Mouse (Mus musculus): ENCODE data around the gene Emid1.

Gene Emid1

DNA sequence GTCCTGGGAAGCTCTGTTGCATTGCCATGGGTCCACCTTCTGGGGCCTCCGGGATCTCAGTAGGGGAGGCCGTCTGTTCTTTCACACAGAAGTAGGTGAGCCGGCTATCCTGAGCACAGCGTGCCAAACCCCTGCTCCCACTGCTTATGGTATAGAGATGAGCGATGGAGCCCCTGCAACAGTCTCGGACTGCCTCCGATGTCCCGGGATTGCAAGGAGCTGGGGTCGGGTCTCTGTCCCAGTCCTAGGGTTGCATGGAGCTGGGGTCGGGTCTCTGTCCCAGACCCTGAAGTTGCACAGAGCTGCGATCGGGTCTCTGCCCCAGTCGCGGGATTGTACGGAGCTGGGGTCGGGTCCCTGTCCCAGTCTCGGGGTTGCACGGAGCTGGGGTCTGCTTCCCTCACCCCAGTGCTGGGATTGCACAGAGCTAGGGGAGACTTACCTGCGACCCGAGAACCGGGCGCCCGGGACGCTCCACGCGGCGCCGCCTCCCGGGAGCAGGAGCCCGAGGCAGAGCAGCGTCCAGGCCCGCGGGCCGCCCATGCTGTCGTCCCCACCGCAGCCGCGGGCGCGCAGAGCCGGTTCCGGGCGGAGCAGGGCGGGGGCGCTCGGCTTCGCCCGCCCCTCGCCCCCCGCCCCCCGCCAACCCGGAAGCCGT lies at the start of gene Emid1:
Emid1 (minus strand) TSS at position 578 of the 658 bp plus-strand sequence.
- DNase-seq, result peak; percentile 45

DNA sequence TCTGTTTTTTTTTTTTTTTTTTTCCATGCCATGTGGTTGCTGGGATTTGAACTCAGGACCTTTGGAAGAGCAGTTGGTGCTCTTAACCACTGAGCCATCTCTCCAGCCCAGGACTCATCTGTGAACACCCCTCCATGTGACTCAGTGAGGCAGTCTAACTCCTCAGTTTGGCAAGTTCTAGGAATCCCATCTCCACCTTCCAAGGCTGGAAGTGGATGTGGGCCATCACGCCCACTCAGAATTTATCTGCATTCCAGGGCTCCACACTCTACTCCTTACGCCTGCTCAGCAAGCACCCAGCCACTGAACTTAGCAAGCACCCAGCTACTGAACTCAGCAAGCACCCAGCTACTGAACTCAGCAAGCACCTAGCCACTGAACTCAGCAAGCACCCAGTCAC lies 47.8 kb upstream of the Emid1 start:
- DNase-seq, result no peak

DNA sequence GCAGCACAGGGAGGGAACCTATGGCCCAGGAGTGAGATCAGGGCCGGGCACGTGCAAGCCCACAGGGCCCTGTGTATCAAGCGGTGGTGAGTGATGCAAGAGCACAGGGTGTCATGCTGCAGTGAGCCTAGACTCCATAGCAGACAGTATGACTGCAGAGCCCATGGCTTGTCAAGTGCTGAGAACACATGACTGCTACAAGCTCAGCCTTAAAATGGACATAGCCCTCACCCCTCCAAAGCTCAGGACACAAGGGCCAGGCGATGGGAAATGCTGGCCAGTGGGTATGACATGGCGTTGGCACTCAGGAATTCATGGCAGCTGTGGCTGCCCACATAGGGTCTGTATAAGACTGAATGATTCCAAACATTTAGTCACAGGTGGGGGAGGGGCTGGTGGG lies 45.0 kb upstream of the Emid1 start:
- DNase-seq, result no peak

DNA sequence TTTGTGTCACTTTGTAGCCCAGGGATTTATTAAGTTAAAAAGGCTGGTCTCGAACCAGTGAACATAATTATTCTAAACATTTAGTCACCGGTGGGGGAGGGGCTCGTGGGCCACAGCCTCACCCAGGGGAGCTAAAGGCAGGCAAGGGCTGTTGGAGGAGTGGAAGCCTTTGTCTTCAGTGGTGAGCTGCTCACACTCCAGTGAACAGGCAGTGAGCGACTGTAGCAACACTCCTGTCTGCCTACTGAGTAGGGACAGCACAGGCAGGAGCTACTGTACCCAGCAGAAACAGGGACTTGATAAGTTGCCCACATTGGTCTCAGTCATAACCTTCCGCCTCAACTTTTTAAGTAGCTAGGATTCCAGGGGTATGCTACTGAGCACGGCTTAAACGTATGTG lies 44.5 kb upstream of the Emid1 start:
- no peak for DNase-seq

DNA sequence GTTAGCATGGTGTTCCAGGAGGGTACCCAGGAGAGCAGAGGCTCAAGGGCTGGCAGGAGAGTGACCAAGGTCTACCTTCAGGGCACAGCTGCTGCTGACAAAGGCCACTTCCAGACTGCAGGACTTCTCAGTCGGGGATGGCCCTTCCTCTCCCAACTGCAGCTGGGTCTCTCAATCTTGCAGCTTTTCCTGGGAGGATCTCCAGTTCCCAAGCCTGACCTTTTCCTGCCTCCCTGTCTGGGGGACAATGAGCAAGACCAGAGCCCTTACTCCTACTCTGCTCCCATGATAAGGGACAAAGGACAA lies 41.5 kb upstream of the Emid1 start:
- no peak for DNase-seq

DNA sequence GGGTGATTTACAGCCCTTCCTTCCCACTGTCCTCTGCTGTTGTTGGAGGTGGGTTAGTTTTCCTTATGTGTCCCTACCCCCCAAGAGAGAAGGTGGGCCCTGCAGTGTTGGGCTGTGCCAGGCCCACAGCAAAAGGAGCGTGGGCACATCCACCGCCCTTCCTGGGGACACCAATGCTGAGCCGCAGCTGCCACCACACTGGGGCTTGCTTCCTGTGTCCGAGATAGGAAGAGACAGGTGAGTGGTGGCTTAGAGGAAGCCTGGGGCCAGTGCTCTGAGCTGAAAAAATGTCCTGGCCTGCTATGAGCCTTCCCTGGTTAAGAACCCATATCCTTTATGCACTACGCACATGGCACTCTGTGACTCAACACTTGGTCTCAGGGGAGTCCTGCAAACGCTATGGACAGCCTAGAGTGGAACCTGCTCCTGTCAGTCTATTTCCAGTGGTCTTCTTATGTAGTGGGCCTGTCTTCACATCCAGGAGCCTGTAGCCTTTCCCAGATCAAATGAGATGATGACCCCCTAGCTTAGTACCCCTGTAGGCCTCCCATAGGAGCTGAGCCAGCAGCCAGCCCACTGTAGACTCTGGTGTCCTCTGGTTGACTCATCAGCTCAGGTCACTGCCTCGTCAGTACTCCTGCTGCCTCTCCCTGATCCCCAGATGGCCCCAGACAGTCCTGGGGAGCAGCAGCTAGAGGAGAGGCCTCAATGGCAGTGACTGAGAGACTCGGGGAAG lies 41.0 kb upstream of the Emid1 start:
- DNase-seq, result no peak

DNA sequence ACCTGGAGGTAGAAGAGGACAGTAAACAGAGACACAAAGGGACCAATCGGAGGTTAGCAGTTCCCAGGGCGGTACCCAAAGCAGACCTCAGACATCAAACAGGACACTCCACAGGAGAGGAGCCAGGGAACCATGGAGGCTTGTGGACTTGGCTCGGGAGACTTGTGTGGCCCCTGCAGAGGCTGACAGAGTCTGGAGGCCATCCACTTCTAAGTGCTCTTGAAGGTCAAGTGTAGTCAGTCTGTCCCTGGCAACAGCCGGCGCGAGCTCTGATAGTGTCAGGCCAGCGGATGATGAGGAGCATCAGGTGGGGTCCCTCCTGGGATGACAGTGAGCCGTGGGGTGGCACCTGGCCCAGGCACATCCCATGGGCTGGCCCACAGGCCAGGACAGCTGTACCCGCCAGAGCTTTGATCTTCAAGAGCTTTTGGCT lies 40.0 kb upstream of the Emid1 start:
- no peak for DNase-seq

DNA sequence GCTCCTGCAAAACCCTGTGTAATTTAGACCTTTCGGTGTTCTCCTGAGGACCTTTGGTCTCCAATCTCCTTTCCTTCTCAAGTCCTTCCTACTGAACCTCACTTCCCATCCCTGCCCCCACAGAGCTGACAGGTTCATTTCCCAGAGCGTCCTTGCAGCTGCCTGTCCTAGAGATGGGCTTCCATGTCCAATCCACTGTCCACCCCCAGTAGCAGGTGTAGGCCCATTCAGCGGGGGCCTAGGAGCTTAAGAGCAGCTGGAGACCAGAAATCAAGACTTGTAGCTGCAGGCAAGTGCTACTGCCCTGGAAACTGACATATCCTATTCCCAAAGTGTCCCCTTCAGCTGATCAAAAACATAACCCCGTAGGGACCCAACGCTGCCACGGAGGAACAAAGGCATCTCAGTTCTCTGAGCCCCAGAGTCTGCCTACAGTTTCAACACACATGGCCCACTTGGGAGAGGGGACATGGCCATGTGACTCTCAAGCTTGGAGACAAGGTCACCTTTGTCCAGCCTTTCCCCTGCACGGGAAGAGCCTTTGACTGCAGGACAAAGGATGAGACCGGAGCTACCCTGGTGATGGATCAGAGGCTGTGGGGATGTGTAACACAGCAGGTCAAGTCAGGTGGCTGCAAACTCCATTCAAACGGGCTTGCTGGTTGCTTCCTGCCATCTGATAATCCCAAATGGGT lies 37.3 kb upstream of the Emid1 start:
- DNase-seq, result no peak

DNA sequence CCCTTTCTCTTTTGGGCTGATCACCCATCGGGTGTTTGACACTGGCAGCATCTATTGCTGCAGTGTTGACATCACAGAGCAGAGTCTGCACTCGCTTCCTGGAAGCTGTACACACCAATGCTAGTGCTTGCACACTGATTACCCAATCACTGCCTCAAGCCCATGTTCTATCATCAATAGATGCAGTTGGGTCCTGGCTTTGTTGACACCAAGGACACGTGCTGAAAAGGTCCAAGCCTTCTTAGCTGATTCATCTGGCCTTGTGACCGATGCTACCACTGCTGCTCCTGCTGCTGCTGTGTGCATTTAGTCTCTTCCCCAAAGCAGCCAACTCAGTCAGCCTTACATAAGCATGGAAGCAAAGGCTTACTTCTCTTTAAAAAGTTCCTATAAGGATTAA lies 36.1 kb upstream of the Emid1 start:
- DNase-seq, result no peak

DNA sequence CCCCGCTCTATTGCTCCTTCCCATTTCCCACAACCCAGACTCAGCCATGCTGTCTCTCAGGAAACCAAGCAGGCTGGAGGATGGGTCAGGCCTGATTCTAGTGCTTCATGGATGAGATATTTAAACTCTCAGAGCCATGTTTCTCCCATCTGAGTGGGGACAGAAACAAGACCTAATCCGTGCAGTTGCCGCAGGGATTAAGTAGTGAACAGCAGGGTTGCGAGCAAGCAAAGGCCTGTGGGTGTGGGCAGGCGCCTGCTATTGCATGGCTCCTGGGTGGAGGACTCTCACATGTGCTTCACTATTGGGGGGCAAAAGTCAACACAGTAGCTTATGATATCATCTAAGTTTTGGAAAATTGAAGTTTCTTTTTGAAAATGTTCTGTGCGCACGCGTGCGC lies 32.8 kb upstream of the Emid1 start:
- no peak for DNase-seq

DNA sequence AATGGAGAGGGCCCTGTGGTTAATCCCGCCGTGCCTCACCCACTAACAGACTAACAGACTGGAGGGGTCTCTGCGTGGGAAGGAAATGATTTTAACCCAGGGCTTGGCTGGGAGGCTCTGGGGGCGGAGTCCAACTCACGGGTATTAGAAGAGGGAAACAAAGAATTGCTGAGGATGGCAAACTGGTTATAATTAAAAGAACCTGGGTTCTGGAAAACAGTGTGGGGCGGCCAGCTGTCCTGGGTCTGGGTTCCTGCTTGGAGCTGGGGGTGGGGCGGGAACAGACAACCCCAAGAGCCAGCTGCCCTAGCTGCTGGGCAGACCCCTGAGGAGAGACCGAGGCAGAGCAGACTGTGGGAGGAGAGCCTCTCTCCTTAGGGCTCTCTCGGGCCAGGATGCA lies 32.2 kb upstream of the Emid1 start:
- no peak for DNase-seq

DNA sequence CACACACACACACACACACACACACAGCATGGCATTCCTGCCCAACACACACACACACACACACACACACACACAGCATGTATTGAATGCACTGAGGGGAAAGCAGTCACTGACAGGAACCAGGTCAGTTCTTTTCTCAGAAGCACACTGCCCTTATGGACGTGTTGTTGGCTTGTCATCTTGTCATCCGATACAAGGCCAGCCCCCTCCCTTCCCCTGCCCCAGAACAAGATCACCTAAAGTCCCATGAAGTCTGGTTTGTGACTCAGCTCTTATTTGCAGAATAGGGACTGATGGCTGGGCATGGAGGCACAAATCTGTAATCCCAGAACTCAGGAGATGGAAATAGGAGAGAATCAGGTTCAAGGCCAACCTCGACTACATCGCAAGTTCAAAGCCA lies 30.8 kb upstream of the Emid1 start:
- DNase-seq, result no peak

DNA sequence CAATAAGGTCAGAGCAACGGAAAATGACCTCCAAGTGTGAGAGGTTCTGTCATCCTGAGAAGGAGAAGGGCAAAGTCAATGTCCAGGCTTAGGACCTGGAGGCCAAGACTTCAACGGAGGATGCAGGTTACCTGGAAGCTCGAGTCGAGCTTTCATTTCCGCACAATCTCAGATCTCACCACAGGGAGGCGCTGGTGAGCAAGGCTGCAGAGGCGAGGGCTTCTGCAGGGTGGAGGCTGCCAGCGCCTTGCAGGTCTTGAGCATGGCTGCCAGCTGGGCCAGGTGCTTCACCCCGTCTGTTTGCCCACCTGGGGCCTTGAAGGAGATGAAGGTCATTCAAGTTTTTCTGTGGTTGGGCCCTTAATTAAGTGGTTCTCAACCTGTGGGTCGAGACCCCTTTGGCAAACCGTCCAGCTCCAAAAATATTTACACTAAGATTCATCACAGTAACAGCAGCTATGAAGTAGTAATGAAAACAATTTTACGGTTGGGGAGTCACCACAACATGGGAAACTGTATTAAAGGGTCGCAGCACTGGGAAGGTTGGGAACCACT lies 29.9 kb upstream of the Emid1 start:
- peak; percentile 93 for DNase-seq

DNA sequence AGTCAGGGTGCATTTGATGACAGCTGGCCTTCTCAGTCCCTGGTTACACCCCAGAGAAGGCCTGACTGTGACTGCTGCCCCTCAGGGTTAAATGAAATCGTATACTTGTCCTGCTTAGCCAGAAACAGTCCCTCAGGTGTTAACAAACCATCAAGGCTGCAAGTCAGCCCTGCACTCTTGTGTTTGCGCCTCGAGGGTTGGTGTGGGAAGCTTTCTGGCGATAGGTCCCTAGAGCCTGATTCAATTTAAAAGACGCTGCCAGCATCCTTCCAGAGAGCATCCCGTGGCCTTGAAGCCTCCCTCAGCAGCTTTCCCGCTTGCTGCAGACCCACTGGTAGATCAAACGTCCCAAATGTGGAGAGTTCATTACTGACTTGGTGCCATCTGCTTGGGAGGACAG lies 27.3 kb upstream of the Emid1 start:
- DNase-seq, result no peak

DNA sequence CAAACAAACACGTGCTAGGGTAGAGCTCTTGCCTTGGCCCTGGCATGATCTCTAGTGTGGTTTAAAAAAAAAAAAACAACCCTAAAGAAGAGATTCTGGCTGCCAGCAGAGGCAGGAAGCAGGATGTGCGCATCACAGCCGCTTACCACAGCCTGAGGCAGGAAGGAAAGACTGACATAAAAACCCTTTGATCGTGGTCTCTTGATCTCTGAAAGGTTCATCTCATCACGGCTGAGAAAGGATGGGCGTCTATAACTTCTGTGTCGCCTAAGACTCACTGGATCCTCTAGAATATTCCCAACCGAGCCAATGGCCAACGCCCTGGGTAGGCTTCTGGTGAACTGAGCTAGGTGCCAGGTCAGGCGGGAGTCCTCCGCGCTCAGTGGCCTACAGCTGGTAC lies 25.1 kb upstream of the Emid1 start:
- DNase-seq, result peak; percentile 29

DNA sequence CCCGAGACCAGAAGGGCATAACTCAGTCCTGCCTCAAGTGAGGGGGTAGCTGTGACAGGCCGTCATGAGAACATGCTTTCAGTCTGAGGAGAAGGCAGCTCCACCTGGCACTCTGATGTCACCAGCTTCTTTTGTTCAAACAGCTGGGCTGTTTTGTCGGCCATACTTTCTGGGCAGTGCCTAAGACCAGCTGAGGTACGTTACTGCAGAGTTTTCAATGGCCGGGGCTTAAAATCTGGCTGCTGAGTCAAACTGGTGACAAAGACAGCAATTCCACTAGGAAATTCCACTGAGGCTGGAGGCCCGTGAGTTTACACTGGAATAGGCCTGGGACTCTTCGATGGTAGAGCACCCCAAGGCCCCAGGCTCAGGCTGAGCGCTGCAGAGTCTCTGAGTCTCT lies 24.6 kb upstream of the Emid1 start:
- no peak for DNase-seq

DNA sequence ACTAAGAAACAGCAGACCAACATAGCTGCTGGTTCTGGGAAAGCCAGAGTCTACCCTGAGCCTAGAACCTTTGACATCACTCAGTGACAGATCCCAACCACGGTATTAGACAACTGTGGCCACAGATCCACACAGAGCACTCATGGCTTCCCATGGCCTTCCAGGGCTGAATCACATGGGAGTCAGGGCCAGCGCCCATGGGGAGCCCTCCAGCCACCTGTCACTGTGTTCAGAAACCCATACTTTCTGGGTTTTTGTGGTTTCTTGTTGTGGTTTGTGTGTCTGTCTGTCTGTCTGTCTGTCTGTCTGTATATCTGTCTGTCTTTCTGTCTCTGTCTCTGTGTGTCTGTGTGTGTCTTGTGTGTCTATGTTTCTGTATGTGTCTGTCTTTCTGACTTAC lies 23.8 kb upstream of the Emid1 start:
- no peak for DNase-seq

DNA sequence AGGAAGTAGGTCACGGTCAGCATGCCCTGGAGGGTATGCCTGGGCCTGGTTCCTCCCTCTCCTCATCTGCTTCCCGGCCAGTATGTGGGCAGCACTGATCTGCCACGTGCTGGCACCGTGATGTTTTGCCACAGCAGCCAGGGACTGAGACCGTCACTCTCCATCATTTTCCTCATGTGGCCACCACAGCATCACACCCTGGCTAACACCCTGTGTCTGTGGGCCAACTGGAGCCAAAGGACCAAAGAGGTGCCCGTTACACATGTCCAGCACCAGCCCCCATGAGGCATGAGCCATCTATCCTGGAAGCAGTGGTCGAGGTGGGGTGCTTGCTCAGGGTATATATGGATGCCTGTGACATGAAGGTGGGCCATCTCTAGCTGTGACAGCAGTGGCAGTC lies 23.1 kb upstream of the Emid1 start:
- DNase-seq, result no peak

DNA sequence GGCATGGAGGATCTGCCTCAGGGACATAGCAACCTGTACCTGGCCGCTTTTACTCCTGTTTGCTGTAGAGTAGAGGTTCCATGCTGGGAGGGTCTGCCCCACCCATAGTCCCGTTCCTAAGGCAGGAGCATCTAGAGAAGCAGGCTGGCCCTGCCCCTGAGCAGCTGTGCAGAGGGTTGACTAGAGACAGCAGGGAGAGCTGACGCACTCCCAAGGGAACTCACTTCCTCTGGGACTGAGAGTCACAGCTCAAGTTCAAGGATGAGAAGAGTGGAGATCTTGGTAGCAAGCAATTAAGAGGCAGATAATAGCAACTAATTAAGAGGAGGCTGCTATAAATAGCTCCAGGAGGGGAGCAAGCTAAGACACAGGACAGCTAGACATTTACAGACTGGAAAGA lies 20.8 kb upstream of the Emid1 start:
- DNase-seq, result no peak

DNA sequence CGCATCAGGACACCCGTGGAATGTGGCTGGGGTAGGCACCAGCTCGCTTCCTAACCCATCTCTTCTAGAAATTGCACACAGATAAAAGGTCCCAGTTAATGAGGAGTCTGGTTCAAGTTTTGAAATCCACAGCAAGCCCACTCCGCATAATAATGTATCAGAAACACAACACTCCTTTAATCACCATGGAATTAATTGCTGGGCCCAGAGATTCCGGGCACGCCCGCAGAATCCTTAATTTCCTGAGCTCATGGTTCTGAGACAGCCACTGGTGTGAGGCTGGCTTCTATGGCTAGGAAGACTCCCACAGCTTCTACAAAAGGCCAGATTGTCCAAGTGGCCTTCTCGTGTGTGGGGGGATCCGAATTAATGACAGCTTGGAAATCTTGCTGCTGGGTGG lies 15.3 kb upstream of the Emid1 start:
- DNase-seq, result no peak

DNA sequence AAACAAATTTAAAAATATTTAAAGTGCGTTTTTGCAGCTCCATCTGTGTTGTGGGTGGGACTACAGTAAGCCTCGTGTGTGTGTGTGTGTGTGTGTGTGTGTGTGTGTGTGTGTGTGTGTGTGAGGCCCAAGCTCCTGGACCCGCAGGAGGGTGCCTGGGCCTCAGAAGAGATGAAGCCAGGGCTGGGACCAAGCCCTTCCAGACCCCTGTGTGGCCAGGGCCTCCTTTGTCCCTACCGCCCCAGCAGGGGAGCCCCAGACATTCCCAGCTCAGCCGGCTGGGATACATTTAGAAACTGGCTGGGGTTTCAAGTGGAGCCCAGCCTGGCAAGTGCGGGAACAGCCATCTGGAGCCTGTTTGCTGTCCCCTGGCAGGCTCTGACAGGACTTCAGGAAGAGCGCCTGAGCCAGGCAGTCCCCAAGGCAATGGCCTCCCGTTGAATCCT lies 13.4 kb upstream of the Emid1 start:
- DNase-seq, result peak; percentile 49

DNA sequence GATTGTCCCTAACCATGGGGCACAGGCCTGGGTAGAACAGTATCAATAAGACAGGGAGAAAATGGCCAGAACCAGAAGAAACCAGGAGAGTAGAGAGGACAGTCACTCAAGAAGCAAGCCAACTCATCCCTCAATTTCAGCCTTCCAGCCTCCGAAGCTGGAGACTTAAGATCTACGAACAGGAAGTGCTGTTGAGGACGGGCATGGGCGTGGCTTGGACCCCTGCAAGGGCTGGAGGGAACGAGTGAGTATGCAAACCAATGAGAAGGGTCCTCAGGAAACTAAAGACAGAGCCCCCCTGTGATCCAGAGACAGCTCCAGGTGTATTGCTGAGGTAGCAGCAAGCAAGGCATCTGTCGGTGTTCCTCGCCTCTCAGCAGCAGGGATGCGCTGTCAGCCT lies 12.3 kb upstream of the Emid1 start:
- no peak for DNase-seq

DNA sequence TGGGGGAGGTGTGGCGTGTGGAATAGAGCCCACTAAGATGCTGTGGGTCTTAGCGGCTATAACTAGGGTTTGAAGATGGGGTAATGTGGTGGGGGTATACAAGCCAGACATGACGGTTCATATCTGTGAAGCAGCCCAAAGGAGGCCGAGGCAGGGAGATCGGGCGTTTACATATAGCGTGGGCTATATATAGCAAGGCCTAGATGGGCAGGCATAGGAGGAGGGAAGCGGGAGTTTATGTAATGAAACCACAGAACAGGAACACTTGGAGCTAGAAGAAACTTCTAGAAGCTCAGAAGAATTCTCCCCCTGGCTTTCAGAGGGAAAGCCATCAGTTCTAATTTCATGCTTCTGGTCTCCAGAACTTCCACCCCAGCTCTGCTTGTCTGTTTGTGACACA lies 11.4 kb upstream of the Emid1 start:
- DNase-seq, result no peak

All from lung, postnatal 14 days (tissue).